Mouse (Mus musculus) thymus, adult 2 months (tissue): ENCODE results near the gene Agbl4. TPM values are rescaled to one million over a fixed set of nuclear protein-coding genes. Genes with fewer than 3 reads are reported as not detected.

Experiments used
- DNase-seq: peaks from one replicate; pipeline ENCODE4 v3.0.0; 2021
- H3K27ac ChIP-seq: fragments of 200-500 bp; 2 replicates; pipeline ENCODE4 v1.5.1; 2012; ENCODE audit warnings: low read length, control low read depth; ENCODE audit not compliant: control insufficient read depth, insufficient read depth
- H3K27me3 ChIP-seq: fragments of 200-500 bp; 2 replicates; pipeline ENCODE4 v1.6.1; 2012; ENCODE audit warnings: mild to moderate bottlenecking, low read length, moderate library complexity, mixed read lengths; ENCODE audit not compliant: control insufficient read depth, insufficient read depth
- H3K36me3 ChIP-seq: fragments of 200-500 bp; 2 replicates; pipeline ENCODE4 v1.6.1; 2012; ENCODE audit warnings: mild to moderate bottlenecking, low read length, moderate library complexity; ENCODE audit not compliant: control insufficient read depth, insufficient read depth
- H3K4me1 ChIP-seq: fragments of 200-500 bp; replicated peaks from 2 replicates; pipeline ENCODE4 v1.6.1; 2012; ENCODE audit warnings: low read length; ENCODE audit not compliant: control insufficient read depth, insufficient read depth
- H3K4me3 ChIP-seq: fragments of 200-500 bp; 2 replicates; pipeline ENCODE4 v1.5.1; 2012; ENCODE audit warnings: mild to moderate bottlenecking, low read length, control low read depth, moderate library complexity; ENCODE audit not compliant: control insufficient read depth, insufficient read depth
- CTCF ChIP-seq: fragments of 200-500 bp; IDR thresholded peaks from 2 replicates; pipeline ENCODE4 v1.5.1; 2012; ENCODE audit warnings: mild to moderate bottlenecking, control low read depth, low read length, moderate library complexity, borderline replicate concordance; ENCODE audit not compliant: control insufficient read depth, poor library complexity, insufficient read depth; ENCODE audit errors: extremely low read depth
- POLR2A ChIP-seq: fragments of 200-500 bp; IDR thresholded peaks from 2 replicates; pipeline ENCODE4 v1.6.1; 2012; ENCODE audit warnings: mild to moderate bottlenecking, low read length, control low read depth, moderate library complexity; ENCODE audit not compliant: control insufficient read depth, poor library complexity, insufficient read depth; ENCODE audit errors: extremely low read depth
- WGBS: fragments of 180-500 bp; shearing (Covaris S2); methylation state at CpG from one replicate; pipeline ENCODE4 v1.1.7; 2018; 5-methylcytosine and 5-hydroxymethylcytosine counted together
- polyA plus RNA-seq: library from polyadenylated mRNA; depleted of rRNA; stranded (reverse); fragments of >200 nt; gene quantifications from 2 replicates; pipeline ENCODE4 v1.2.3, GENCODE M21; 2012

The Agbl4 gene
- polyA plus RNA-seq, 1 experiment = 0.07 TPM

DNA sequence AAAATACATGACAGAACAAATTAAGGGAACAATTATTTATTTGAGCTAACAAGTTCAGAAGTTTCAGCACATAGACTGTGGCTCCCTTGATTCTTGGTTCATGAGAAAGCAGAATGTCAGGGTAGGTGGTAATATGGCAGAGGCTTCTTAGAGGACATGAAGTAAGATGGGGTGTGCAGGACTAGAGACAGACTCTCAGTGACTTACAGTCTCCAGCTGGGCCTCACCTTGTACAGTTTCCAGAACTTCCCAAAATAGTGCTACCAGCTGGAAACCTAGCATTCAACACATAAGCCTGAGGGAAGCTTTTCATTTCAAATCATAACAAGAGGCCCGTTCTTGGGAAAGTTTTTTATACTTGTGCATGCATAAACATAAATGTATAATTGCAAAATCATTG, 836.4 kb downstream of the Agbl4 start:
- Histone ChIP-seq H3K4me1 (no peaks in the 10 kb centered on the region), H3K27ac (no peak overlapping the region), H3K4me3 (no peak overlapping the region), H3K27me3 (no peaks in the 10 kb centered on the region), H3K36me3 (no peaks in the 10 kb centered on the region)
- DNase-seq = no peak
- TF ChIP-seq POLR2A (no peak), CTCF (no peak)
- 90% methylated on average over 1 of the region's 1 CpGs for WGBS

DNA sequence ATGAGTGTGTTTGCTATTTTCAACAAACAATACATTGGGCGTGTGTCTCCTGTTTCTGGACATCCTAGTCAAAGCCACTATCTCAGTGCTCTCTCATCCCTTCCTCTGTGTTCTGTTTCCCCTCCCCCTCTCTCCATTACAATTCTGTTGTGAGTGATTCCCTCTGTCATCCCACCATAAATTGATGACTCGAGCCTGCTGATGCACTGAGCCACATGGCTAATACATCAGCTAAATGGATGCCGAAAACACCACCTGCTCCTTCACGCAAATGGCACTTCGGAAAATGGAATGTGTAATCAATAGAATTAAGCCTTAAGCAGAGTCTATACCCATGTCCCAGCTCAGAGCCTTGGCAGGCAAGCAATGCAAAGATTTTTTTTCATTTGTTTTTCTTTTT, 854.5 kb downstream of the Agbl4 start:
- no peak overlapping the region for H3K4me3 ChIP-seq
- no peak overlapping the region for H3K27ac ChIP-seq
- WGBS = 90% methylated on average over 5 of the region's 5 CpGs
- H3K4me1 ChIP-seq = no peaks in the 10 kb centered on the region
- DNase-seq = no peak
- H3K36me3 ChIP-seq = no peaks in the 10 kb centered on the region
- H3K27me3 ChIP-seq = no peaks in the 10 kb centered on the region
- no peak for TF ChIP-seq POLR2A
- TF ChIP-seq CTCF = no peak

DNA sequence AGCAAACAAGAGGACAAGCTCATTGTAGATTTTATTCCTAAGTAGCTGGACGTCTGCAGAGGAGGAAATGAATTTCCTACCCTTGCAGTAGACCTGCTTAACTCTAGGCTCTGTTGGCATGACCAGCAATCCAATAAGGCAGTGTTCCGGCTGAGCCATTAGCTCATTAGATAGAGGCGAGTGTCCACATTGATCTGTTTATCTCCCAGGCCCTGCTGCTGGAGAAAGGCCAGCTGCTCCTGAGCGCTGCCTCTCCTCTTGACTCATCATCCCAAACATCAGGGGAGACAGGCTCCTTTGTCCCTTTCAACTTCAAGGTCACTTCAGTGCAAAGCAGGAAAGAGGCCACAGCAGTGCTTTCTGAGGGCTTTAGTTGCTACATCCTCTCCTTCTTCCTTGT, 858.0 kb downstream of the Agbl4 start:
- H3K36me3 ChIP-seq = no peaks in the 10 kb centered on the region
- DNase-seq = no peak
- no peak overlapping the region for H3K4me3 ChIP-seq
- TF ChIP-seq POLR2A = no peak
- TF ChIP-seq CTCF = no peak
- 83% methylated on average over 4 of the region's 4 CpGs for WGBS
- no peaks in the 10 kb centered on the region for H3K4me1 ChIP-seq
- H3K27me3 ChIP-seq = no peaks in the 10 kb centered on the region
- H3K27ac ChIP-seq = no peak overlapping the region

DNA sequence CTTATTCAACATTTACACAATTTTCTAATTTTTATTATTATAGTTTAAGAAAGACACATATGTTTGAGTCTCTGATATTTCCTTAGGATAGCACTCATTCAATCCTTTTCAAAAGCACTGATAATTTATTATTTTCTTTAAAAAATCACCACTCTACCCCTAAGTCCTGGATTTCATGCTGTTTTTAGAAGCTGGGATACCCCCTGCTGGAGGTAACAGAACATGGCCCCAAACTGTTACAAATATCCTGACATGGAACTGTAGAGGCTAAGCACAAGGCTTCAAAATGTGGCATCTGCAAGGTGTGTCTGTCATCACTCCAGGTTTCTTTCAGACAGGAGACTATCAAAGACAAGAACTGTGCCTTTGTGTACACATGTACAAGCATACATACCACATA, 859.5 kb downstream of the Agbl4 start:
- no peaks in the 10 kb centered on the region for H3K4me1 ChIP-seq
- no peak overlapping the region for H3K27ac ChIP-seq
- no peak for DNase-seq
- TF ChIP-seq POLR2A (no peak), CTCF (no peak)
- no peaks in the 10 kb centered on the region for H3K36me3 ChIP-seq
- no peak overlapping the region for H3K4me3 ChIP-seq
- no peaks in the 10 kb centered on the region for H3K27me3 ChIP-seq

DNA sequence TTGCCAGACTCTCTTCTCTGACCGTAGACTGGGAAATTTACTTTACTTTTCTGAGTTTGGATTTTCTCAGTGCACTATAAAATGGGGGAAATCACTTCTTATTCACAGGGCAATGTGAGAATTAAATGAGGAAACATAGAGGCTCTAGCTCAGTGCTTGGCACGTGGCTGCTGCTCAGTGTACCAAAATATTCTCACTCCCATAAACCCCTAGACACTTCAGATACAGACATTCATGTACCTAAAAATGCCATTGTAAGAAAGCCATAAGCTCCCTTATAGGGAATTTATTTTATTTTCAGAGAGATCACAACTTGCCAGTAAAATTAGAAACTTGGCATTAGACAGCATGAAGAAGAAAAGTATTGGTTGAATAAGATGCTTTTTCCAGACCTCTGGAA, 883.5 kb downstream of the Agbl4 start:
- WGBS = 78% methylated on average over 2 of the region's 2 CpGs
- Histone ChIP-seq H3K27ac (no peak overlapping the region), H3K4me1 (no peaks in the 10 kb centered on the region), H3K4me3 (no peak overlapping the region), H3K36me3 (no peaks in the 10 kb centered on the region), H3K27me3 (no peaks in the 10 kb centered on the region)
- TF ChIP-seq POLR2A (no peak), CTCF (no peak)
- no peak for DNase-seq

DNA sequence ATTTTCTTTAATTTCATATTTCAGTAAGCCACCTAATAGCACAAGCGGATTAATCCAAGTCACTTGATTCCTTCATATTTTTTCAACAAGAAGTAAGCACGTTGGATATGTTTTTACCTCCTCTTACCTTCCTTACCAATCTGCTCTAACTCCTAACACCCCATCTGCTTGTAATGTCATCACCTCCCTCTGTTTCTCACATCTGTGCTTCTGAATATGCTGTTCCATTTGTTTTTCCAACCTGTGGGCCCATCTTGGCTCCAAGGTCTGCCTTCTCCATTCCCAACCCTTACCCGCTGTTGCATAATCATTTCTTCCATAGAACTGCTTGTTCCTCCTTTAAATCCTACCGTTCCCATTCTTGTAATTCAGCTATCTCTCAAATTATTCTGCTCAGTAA, 884.4 kb downstream of the Agbl4 start:
- no peaks in the 10 kb centered on the region for H3K4me1 ChIP-seq
- 92% methylated on average over 4 of the region's 4 CpGs for WGBS
- no peaks in the 10 kb centered on the region for H3K27me3 ChIP-seq
- no peak for DNase-seq
- no peak overlapping the region for H3K4me3 ChIP-seq
- no peaks in the 10 kb centered on the region for H3K36me3 ChIP-seq
- no peak overlapping the region for H3K27ac ChIP-seq
- TF ChIP-seq CTCF (no peak), POLR2A (no peak)

DNA sequence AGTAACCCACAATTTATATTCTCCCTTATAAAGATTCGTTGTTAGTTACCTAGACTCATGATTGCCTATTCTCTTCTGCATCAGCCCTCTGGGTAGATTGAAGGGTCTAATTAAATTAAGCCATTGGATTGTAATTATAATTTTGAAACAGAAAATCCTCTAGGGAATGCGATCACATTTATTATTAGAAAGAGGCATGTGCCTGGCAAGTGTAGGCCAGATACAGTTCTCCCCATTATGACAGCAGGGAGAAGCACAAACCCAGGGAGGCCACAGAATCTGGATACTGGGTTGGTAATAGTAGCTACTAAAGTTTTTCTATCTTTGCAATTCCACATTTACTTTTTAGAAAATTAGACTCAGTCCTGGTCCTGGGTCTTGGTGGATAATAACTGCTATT, 887.2 kb downstream of the Agbl4 start:
- Histone ChIP-seq H3K4me3 (no peak overlapping the region), H3K4me1 (no peaks in the 10 kb centered on the region), H3K27ac (no peak overlapping the region), H3K36me3 (no peaks in the 10 kb centered on the region), H3K27me3 (no peaks in the 10 kb centered on the region)
- no peak for TF ChIP-seq CTCF
- no peak for TF ChIP-seq POLR2A
- WGBS = 86% methylated on average over 2 of the region's 2 CpGs
- no peak for DNase-seq
